Mouse (Mus musculus) right cerebral cortex, postnatal 4 days (tissue): ENCODE results near the gene Ankrd11.
"Not testable (repeated sequence)": the region's sequence is repeated elsewhere in the genome, so short reads cannot be mapped to it uniquely, and the experiment has no call there.

Experiments used
- DNase-seq: peaks from one replicate; pipeline ENCODE4 v3.0.0-alpha.2; 2022

Ankrd11 gene

DNA sequence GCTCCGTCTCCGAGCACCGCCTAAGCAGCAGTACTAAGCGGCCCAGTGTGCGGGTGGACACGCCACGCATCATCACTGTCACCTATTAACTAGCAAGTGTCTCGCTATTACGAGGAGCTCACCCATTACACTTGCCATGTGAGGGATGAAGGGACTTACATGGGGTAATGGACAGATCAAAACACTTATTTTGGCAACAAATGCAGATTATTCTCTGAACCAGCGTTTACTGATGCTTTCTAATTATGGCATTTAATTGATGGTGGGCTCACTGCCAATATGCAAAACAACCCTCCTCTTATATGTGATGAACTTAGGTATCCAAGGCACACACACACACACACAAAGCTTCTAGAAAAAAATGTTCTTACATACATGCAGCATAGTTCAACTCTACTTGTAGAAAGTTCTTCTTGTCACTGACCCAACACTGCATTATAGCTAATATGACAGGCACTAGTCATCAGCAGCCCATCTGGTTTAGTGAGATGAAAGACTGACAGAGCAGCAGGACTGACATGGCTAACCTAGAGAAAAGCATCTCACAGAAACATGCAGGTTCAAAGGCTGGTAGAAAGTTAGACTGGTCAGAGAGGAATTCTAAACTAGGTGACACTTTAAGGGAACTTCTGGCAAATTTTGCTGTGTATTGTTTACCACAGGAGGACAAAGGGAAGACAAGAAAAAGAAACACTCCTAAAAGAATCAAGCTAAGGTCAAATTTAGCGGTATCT is 2.5 kb downstream of the Ankrd11 start:
- DNase-seq = no peak

DNA sequence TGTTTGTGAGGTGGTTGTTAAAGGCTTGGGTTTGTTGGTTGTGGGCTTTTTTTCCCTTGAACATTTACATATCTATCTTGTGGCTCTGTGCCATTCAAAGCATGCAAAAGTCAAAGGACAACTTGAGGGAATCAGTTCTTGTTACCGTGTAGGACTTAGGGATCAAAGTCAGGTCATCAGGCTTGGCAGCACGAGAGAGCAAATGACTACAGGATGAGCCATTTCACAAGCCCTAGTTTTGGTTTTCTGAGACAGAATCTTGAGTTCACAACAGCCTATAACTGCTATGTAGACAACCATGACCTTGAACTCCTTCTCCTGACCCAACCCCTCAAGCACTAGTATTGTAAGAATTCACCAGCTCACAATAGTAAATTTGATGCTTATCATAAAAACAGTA is 3.7 kb downstream of the Ankrd11 start:
- DNase-seq = no peak

DNA sequence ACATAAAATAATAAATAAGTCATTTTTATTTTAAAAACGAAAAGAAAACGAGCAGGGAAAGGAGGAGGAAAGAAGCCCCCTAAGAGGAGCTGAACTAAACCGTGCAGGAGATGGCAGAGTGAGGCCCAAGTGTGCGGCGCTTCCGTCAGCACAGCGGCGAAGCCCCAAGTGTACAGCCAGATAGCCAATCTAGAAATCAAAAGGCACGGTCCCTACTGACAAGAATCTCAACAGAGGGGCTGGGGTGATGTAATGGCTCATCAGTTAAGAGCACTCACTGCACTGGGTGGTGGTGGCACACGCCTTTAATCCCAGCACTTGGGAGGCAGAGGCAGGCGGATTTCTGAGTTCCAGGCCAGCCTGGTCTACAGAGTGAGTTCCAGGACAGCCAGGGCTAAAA is 4.6 kb downstream of the Ankrd11 start:
- no peak for DNase-seq

DNA sequence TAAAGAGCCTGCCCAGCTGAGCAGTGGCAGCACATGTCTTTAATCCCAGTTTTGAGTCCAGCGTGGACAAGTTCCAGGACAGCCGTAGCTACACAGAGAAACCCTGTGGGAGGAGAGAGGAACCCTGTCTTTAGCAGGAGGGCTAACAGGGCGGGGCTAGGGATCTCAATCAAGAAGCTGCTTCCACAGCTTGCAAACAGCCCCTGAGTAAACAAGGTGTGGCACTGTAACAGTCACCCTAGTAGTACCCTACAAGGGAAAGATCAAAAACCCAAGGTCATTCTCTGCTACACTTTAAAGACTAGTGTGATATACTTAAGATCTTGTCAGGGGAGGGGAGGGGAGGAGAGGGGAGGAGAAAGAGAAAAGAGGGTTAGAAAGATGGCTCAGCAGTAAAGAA is 5.1 kb downstream of the Ankrd11 start:
- DNase-seq = no peak

DNA sequence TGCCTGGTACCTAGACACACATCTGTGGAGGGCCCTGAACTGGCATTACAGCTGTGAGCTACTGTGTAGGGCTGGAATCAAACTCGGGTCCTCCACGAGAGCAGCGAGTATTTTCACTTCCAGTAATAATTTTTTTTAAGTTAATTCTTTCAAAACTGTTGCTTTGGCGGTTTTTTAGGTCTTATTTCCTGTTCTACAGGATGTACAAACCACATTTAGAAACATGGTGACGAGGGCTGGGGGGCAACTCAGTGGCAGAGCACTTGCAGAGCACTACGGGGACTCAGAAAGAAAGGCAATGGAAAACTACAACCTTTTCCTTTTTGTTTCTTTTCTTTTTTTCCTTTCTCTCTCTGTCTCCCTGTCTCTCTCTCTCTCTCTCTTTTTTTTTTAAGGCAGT is 7.9 kb downstream of the Ankrd11 start:
- no peak for DNase-seq

DNA sequence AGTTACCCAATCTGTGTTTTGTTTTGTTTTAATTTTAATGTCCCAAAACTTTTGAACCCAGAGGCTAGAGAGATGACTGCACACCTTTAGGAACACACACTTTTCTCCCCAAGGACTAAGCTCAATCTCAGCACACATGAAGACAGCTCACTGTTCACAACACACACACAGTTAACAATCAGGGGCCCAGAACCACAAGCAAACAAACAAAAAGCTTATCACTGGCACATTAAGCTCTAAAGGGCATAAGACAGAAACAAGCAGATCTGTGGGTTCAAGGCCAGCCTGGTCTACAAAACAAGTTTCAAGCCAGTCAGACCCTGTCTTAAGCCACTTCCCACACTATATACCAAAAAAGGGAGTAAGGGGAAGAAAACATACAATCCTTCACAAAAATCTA is 8.6 kb downstream of the Ankrd11 start:
- no peak for DNase-seq

DNA sequence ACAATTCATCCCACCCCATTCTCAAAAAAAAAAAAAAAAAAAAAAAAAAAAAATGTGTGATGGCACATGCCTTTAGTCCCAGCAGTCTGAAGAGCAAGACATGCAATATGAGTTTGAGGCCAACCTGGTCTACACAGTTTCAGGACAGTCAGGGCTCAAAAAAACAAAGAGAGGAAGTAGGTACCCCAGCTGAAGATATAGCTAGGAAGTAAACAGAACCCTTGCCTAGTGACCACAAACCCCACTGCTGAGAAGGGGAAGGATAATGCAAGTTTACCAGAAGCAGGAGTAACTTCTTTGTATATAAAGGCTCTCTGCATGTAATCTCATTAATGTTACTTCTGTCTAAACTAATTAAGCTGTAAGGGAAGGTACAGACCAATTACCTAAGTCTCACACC is 9.3 kb downstream of the Ankrd11 start:
- no peak for DNase-seq

DNA sequence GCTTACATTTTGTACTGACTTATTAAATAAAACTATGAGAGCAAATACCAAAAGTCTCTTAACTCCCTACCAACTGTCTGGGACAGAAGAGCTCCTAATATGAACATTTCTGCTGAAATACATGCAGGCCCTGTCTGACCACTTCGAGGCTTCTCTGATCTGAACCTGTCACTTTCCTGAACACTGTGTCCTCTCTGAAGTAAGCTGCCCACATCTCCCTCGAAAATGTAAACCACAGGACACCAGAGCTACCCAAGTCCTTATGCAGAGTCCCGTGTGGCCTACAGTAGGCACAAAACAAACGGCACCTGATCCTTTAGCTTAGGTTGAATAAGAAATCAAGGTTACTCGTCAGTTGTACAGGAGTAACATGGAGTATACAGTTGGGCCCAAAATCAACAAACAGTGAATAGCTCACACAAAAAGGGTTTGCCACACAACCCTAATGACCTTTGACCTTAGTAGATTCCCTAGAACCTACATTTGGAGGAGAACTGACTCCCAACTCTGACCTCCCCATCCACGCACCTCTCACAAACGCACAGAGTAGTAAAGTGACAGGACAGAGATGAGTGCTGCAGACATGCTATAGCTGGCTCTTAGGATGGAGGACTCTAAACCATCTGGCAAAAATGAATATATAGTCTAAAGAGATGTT is 10.6 kb downstream of the Ankrd11 start:
- no peak for DNase-seq

DNA sequence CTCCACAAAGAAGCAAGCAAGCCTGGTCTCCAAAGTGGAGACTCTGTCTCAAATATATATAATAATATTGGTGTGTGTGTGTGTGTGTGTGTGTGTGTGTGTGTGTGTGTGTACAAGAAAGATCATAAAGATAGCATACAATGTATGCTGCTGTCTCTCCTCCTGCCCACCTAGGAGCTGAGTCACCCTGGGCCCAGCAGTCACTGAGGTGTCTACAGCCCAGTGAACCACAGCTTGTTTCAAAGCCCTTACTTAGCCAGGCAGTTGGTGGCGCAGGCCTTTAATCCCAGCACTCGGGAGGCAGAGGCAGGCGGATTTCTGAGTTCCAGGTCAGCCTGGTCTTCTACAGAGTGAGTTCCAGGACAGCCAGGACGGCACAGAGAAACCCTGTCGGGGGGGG is 12.0 kb downstream of the Ankrd11 start:
- not testable (repeated sequence) for DNase-seq

DNA sequence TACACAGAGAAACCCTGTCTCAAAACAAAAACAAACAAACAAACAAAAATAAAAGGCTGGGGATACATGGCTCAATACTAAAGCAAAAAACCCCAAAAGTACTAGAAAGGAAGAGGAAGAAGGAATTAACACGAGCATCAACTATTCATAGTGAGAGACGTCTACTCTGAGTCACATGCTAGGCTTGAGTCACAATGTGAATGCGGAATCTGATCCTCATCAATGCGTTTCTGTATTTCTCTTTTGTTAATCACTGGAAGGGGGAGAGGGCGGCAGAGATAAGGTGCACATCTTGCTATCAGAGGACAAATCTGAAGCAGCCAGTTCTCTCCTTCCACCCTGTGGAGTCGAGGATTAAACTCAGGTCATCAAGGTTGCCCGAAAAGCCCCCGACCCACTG is 14.3 kb downstream of the Ankrd11 start:
- no peak for DNase-seq

DNA sequence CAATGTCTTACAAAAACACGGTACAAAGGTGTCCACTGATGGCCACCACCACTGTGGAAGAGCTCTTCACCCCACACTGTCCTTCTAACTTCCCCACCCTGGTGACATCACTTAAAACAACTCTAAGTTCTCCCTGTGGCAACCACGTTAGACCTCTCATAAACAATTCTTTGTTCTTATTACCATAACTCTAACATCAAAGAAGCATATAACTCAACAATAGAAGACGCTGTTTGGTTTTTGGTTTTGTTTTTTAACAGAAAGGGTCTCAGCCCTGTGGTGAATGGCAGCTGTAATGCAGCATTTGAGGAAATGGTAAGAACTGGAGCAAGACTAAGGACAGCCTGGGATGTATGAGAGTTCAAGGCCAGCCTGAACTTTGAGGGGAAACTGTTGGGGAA is 16.1 kb downstream of the Ankrd11 start:
- no peak for DNase-seq

DNA sequence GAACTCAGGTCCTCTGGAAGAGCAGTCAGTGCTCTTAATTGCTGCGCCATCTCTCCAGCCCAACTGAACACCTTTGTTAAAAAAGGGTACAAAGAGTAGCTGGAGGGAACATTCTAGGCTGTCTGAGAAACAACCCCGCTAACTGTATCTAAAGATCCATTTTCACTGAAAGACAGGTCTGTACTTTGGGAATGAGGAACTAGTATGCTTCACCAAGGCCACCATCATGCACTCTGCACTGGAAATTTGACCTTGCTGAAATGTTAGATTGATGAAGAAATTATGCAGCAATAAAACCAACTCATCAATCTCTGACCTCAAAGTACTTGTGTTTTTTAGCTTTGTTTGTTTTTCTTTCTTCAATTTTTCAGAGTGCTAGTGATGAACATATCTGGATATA is 17.9 kb downstream of the Ankrd11 start:
- no peak for DNase-seq

DNA sequence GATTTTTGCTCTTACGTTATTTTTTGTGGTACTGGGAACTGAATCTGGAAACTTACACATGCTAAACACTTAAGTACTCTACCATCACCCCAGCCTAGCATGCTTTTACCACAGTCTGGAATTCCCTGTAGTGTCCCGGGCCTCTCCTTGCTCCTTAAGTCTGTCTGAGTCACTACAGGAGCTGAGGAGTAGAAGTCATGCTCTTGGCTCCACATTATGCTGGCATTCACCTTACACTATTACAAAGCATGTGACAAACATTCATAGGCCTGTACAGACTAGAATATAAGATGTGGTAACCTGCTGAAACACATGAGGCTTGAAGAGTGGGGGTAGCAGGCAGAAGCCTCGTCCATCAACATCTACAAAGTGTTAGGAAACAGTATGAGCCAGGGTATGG is 19.4 kb downstream of the Ankrd11 start:
- DNase-seq = no peak

DNA sequence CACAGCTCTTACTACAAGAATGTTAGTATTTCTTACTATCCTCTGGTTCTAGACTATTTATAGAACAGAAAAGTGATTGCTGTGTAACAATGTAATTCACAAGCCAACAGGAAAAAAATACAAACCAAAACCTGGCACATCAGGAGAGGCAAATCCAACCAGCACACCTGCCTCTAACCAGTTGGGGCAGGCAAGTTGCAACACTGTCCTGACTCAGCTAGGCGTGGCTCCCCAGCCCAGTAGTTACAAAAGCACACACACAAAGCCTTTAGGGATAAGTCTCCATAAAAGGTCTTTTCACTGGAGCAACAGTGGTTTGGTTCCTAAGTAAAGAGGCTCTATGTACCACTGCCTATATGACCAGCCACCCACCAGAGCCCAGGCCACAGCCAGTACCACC is 20.8 kb downstream of the Ankrd11 start:
- no peak for DNase-seq

DNA sequence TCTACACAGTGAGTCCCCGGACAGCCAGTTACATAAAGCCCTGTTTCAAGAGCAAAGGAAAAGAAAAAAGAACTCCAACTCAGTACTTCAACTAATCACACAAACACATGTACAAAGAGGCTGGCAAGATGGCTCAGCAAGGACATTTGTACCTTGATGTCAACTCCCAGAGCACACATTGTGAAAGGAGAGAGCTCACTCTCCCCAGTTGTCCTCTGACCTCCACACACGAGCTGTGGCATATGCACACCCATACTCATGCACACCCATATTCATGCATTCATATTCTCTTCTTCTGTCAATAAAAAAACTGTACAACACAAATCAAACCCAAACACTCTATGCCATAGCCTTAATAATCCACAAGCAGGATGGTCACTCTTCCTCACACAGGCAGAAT is 21.2 kb downstream of the Ankrd11 start:
- no peak for DNase-seq

DNA sequence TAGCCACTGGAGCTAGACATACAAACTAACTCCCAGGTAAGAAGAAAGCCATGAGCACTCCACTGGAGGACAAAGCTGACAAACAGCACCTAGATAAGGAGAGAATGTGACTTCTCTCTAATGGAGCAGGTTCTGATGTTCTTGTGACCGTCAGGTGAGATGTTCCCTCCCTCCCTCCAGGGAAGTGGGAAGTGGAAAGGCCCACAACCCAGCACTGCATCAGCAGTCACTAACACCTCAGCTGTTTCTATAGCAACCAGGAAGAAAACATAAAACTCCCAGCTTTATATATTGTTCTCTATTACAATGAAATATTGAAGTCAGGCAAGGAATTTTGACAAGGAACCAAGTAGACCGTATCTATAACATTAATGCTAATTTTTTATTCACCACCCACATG is 22.0 kb downstream of the Ankrd11 start:
- no peak for DNase-seq

DNA sequence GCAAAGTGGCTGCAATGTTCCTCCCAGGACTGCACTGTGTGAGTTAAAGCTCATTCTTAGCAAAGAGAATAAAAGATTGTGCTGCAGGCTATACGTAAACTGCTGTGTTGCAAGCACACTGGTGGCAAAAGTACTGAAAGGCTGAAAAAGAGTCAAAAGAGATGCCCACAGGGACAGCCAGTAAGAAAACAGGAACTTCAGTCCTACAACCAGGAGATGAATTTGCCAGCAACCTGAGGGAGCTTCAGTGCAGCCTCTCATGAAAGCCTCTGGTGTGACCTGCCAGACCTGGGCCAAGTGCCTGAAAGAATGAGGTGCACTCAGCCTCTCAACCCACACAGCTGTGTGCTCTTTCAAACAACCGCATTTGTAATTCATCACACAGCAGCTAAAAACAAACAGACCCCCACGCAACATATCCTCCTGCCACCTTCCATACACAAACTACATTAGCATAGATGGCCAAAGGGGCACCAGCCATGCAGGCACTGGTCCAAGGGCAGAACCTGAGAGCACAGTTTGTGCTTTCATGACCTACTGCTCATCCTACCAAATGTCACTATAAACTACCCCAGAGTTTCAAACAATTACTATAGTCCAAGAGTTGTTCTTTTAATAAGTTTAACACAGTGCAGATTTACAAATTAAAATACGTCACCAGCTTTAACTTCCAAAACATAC is 23.5 kb downstream of the Ankrd11 start:
- DNase-seq = no peak

DNA sequence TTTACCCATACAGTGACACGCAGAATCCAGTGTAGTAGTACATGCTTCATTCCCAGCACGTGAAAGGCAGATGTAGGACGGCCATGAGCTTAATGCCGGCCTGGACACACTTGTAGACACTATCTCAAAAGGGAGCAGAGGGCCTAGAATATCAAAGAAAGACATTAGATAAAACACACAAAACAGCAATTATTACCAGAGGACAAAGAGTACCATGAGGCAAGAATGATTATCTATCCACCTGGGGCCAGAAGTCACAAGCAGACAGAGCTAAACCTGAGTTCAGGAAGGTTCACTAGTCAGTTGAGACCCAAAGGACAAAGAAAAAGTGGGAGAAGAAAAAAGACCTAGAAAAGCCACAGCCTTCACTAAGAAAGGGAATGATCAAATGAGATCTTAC is 24.9 kb downstream of the Ankrd11 start:
- no peak for DNase-seq

DNA sequence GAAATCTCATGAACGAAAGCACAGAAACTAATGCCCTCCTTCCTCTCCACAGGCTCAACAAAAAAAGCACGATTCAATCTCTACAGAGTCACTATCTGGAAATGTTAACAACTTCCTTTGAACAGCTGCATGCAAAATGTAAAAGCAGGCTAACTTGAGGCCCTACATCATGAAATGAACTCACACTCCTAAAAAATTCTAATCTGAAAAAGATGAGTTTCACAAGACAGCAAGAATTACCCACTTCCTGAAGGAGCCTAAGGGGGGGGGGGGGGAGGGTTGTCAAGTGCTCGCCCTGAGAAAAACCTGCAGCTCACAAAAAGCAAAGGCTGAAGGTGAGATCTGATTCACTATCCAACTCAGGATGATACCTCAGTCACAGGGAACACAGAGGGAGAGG is 27.0 kb downstream of the Ankrd11 start:
- DNase-seq = no peak

DNA sequence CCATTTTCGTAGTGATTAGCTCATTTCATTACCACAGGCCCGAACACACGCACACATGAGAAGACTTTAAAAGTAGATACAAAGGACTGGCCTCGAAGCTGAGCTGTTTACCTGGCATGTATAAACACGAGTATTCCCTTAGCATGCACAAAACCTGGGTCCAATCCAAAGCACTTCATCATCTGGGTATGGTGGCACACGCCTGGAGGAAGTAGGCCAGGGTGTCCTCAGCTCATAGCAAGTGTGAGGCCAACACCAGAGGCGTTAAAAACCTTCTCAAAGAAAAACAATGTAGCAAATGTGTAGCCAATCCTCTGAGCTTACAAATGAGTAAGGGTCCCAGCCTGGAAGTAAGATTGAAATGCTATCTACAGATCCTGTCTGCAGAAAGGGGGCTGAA is 27.6 kb downstream of the Ankrd11 start:
- no peak for DNase-seq

DNA sequence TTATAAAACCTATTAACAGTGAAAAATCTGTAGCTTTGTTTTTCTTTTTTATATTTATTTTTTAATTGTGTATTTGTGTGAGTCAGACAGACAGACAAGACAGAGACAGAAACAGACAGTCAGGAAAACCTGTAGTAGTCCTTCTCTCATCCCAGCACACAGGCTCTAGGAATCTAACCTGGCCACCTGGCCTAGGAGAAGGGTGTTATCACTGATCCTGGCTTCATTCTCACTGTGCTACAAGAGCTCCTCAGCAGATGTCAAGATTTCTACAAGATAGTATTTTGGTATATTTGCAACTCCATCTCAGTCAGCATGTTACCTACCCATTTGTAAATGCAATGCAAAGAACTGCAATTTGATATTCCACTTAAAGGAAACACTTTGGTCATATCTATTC is 30.8 kb downstream of the Ankrd11 start:
- DNase-seq = no peak

DNA sequence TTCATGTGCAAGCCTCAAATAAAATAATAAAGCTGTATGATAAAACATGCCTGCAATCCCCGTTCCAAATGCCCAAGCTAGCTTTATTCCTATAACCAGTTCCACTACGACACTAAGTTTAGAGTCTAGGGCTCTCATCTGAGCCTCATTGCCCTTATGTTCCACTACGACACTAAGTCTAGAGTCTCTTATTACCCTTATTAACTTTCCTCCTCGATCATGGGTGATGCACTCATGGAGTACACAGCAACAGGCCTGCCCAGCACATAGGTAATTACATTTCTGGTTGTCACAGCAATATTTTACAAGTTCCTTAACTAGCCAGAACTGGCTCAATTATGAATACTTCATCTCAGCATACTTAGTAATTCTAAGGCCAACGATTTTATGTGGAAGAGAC is 36.3 kb downstream of the Ankrd11 start:
- DNase-seq = no peak

DNA sequence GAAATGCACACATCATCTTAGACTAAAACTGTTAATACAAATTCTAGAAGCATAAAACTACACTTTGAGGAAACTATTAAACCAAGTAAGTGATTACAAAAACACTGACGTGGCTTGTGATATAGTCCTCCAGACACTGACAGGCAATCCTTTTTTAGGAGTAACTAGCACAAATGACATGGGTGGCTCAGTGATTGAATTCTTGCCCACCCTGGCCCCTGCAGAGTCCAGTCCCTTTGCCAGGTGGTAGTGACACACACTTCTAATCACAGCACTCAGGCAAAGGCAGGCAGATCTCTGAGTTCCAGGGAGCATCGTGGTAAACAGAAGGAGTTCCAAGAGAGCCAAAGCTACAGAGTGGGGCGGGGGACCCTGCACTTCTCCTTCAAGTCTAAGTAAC is 36.7 kb downstream of the Ankrd11 start:
- DNase-seq = no peak
